Mouse (Mus musculus): ENCODE data around the gene Txnrd1.

Txnrd1 gene

DNA sequence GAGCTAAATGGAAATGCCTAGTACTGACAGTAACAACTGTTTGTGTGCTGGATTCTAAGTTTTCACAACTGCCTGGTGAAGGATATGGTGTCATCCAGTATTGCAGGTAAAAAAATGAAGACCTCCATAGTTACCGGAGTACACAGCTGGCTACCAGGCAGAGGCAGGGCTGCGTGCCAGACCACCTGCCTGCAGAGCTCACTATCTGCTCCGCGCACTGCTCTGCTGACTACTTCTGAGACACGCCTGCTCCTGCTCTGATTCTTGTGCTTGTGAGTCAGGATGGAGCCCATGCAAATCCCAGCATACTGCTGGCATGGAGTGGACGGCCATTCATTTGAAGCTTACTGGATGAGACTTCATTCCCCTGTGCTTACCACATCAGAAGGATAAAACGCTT lies 30.1 kb downstream of the Txnrd1 start:
- DNase-seq (ENCODE audit: low spot score in 2 of 2): no peak

DNA sequence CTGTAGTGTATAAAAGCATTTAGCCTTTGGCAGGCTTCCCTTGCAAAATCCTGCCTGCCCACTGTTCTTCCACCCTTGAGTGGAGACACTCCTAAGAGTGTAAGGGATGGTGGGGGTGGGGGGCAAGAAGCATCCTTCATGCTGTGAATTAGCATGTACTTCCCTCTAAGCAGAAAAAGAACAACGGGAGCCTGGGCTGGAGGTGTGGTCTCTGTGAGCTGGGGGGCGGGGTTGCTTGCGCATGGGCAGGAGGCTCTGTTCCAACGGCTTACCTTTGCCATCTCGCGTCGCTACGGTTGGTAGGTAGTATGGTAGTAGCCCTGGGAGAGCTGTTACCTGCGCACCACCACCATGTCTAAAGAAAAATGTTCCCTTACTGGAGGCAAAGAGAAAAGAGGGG lies 32.6 kb downstream of the Txnrd1 start, which contains the start of gene Eid3:
Gene Eid3, plus strand, starts transcription at position 271 of the 400 bp plus-strand sequence.
- DNase-seq (ENCODE audit: low spot score in 2 of 2): no peak

DNA sequence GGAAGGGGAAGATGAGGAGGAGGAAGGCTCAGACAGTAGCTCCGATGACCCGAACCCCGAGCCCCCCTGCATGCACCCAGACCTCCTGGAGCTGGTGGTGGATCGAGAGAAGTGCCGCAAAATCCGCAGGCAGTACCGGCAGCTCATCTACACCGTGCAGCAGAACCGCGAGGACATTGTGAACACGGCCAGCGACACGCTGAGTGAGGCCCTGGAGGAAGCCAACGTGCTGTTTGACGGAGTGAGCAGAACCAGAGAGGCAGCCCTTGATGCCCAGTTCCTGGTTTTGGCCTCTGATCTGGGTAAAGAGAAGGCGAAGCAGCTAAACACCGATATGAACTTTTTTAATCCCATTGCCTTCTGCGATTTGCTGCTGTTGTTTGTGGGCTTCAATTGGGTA lies 33.1 kb downstream of the Txnrd1 start:
- no peak for DNase-seq (ENCODE audit: low spot score in 2 of 2)

DNA sequence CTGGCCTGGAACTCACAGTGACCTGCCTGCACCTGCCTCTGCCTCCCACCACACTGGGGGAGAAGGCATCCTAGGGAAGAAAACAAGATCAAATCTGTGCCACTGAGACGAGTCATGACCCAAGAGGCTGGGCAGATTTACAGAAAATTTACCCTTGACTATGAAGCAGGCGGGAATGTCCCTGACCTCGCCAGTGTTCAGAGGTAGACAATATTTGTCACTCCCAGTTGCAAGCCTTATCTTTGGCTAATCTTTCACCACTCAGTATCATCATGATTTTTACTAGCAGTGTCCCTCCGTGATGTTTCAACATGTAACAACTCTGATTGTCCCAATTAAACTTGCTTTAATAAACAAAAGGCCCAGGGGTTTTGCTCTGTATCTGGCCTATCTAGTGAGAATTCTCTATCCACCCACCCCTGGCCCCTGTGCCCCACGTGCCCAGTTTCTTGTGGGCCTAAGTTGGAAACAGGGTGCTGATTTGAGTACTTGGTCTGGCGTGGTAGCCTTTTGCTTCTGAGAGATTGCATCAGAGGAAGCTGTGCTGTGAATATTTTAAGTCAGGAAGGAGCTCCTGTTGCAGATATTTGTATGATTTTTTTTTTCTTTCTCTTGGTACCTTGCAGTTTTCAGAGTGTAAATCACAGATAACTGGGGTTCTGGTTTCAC lies 34.8 kb downstream of the Txnrd1 start:
- DNase-seq (ENCODE audit: low spot score in 2 of 2): no peak

DNA sequence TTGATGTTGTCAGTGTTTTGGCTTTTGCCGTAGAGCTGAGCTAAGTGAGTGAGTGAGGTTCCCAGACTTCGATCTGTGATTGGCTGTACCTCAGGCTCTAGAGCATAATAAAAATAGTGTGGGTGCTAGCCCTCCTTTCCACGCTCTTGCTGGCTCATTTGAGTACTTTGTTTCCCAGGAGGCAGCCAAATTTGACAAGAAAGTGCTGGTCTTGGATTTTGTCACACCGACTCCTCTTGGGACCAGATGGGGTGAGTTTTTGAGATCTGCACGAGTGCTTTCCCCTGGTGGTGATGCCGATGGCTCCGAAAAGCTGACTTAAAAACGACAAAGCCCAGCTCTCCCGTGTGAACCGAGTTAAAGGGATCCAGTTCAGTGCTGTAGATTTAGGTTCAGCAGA lies 41.7 kb downstream of the Txnrd1 start:
- no peak for DNase-seq (ENCODE audit: low spot score in 2 of 2)

DNA sequence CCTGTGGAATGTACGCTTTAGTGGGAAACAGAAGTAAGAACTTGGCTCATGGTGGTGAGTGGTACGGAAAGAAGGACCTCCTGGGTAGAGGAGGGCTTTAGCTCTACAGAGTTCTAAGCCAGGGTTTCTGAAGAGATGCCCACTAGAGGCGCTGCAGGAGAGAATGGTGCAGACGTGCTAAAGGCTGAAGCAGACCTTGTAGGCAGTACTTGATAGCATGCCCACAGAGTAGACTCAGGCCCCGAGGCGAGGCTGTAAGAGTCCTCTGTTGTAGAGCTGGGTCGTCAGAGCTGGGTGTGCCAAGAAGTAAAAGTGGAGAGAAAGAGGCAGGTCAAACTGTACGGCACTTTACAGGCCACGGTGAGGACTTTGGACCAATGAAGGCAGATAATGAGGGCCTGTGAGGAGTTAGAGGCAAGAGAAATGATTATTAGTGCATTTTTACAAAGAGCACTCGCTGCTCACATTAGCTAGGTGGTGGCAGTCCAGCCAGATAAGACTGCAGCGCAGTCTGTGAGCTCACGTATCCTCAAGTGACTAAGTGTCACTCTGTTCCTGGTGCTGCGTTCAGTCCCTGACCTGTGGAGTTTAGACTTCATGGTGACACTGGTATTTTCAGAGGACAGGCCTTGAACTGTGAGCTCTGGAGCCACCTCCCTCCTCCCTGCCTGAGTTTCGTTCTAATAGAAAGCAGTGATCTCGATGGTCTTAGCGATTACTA lies 42.5 kb downstream of the Txnrd1 start:
- no peak for DNase-seq (ENCODE audit: low spot score in 2 of 2)

DNA sequence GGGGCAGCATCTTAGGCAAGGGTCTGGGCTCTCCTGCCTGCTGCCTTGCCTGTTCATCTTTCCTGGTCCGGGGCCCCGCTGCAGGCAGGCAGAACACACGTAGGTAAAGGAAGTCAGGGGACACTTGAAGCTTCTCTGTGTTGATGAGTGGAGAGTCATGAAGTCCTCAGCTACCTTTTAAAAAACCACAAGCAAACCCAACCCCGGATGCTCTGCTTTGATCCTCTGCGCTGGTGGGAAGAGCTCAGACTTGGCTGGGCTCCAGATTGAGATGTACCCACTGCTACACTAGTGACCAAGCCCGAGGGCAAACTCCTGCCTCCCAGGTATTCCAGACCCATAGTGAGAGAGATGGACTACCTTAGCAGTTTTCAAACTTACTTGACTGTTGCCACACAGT lies 53.6 kb downstream of the Txnrd1 start:
- no peak for DNase-seq (ENCODE audit: low spot score in 2 of 2)

DNA sequence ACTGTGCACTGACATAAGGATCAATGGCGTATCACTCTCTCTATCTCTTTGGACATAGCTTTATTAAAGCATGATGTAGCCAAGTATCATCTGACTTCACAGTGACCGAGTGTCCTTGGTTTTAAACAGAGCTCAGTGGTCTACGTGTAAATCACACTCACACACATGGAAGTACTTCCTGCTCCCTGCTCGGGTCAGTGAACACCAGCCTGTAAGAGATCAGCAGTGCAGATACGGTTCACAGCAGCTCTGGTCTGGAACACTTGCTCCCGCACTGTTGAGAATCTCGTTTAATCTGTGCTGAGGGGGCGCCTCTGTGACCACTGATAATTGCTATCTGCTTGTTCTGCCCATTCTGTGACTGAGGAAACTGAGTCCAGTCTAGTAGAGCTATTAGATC lies 54.8 kb downstream of the Txnrd1 start:
- DNase-seq (ENCODE audit: low spot score in 2 of 2): no peak

DNA sequence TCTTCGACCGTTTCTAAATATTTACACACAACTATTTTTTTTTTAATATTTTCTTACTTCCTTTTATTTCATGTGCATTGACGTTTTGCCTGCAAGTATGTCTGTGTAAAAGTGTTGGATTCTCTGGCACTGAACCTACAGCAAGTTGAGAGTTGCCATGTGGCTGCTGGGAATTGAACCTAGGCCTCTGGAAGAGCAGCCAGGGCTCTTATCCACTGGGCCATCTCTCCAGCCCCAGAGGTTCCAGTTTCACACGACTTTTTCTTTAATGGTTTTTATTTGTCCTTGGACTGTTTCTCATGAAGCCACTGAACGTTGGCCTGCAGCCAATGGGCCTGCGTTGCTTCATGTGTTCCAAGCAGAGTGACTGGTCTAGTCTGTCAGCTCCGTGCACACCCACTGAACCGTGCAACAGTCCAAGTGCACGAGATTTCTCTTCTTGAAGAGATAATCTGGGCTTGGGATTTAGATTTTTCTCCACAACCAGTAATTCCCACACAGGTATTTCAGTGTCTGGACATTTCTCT lies 55.8 kb downstream of the Txnrd1 start:
- DNase-seq (ENCODE audit: low spot score in 2 of 2): no peak

DNA sequence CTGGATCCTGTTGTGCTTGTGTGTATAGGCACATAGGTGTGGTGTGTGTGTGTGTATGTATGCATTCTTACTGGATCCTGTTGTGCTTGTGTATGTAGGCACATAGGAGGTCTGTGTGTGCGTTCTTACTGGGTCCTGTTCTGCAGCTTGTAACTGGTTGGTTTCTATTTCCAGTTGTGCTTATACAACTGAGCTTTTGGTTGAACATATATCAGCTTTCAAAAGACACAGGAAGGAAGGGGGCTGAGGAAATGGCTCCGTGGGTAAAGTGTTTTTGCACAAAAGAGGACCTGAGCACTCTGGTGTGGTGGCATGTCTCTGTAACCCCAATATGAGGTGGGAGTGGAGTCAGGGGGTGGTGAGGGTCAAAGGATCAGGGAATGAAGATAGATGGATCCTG lies 57.2 kb downstream of the Txnrd1 start:
- DNase-seq (ENCODE audit: low spot score in 2 of 2): no peak

DNA sequence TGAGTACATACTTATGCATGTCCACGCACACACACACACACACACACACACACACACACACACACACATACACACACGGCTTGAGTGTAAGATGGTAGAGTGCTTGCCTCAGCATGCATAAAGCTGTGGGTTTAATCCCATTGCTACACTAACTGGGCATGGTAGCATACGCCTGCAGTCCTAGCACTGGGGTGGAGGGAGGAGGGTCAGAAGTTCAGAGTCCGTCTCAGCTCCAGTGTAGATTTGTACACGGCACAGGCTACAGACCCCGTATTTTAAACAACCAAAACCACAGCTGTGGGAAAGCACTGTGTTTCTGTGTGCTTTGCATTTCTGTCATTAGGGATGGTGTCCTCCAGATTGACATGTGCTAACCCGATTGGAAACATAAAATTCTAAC lies 57.7 kb downstream of the Txnrd1 start:
- DNase-seq (ENCODE audit: low spot score in 2 of 2): no peak

DNA sequence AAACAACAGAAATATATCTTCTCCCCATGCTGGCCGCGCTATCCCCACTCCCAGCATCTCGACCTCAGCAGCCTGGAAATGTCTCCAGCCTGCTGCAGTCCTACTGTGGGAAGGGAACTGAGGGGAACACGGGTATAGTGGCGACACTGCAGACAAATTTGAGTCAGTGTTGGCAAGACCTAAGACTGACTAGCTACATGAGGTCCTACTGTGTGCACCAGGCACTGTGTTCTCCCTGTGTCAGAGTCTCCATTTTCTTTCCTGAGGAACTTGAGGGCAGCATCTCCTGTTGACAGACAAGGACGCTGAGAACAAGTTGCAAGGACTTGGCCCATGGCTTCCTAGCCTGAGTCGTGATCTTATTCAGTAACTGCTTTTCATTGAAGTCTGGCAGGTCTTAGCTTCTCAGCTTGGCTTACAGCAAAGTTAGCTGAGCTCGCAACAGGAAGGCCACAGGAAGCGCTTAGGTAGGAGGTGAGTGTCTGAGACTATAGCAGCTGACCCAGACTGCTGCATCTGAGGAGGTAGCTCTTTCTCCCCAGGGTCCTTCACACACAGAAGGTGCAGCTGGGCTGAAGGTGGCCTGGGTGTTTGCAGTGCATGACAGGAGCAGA lies 58.8 kb downstream of the Txnrd1 start:
- DNase-seq (ENCODE audit: low spot score in 2 of 2): no peak

DNA sequence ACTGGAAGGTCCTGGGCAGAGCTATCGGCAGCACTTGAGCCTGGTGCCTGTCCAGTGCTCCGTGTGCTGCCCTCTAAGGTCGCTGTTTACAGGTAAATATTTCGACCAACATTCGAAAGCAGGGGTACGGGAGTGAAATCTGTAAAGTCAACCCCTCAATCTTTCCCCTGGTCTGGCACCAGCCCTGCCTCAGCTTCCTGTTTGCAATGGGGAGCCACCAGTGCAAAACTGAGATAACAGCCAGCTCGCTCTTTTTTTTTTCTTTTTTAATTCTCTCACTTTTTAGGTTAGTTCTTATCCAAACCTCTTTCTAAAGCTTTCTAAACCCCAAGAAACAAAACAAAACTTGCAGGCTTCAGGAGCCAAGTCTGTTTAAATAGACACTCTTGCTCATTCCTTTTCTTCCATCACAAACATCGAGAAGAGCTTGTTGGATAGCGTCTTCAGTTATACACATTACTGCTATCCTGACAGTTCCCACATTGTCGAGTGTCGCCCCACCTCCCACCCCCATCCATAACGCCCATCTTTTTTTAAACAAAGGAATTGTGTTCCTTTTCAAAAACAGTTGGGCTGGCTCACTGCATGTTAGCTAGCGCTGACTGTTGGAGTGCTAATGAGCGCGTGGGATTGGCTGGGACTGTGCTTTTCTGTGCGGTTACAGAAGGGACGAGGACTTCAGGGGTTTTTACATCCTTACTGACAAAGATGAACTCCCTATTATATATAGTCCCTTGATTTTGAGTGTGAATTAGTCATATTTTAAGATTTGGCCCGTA lies 60.3 kb downstream of the Txnrd1 start:
- no peak for DNase-seq (ENCODE audit: low spot score in 2 of 2)

DNA sequence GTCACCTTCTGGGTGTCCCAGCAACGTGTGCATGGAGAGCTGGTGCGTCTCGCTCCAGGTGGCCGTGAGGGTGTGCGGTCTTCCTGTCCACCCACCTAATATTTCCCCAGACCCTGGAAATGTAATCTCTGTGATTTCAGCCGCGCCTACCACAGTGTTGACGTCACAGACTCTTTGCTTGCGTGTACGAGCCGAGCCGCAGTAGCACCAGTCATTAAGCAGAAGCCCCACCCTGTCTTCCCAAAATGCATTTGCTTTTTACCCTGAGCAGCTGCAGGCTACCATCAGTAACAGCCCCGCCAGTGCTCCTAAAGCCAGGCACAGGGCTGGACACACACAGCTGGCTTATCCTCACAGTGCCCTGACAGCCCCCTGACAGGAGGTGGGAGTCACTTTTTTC lies 64.2 kb downstream of the Txnrd1 start:
- no peak for DNase-seq (ENCODE audit: low spot score in 2 of 2)

DNA sequence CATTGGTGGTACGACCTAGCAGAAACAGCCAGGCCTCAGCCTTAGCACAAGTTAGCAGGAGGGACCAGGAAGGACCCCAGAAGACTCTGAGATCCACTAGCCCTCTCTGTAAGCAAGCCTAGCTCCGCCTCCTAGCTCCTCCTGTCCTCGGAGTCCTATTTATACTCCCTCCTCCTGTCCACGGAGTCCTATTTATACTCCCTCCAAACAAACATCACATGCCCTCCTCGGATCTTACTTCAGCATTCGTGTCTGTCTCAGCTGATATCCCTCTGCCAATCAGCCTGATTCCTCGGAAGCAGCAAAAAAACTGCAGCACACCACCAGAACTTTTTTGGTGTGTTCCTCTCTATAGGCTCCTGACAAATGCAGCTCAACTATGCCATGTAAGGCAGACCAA lies 65.1 kb downstream of the Txnrd1 start:
- no peak for DNase-seq (ENCODE audit: low spot score in 2 of 2)

DNA sequence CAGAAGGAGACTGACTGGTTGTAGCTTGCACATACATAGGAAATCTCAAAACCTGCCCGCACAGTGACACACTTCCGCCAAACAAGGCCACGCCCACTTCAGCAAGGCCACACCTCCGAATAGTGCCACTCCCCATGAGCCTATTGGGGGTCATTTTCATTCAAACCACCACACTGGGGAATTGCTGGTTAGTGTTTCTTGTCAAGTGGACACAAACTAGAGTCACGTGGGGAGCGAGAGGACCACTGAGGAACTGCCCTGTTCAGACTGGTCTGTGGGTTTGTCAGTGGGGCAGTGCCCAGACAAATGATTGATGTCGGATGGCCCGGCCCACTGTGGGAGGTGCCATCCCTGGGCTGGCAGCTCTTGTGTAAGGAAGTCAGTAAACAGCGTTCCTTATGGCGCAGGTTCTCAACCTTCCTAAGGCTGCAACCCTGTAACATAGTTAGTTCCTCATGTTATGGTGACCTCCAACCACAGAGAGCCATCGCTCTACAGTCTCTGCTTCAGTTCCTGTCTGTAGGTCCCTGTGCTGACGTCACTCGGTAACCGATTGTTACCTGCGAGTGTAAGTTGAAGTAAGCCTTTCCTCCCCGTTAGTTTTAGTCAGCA lies 66.2 kb downstream of the Txnrd1 start:
- DNase-seq (ENCODE audit: low spot score in 2 of 2): no peak

DNA sequence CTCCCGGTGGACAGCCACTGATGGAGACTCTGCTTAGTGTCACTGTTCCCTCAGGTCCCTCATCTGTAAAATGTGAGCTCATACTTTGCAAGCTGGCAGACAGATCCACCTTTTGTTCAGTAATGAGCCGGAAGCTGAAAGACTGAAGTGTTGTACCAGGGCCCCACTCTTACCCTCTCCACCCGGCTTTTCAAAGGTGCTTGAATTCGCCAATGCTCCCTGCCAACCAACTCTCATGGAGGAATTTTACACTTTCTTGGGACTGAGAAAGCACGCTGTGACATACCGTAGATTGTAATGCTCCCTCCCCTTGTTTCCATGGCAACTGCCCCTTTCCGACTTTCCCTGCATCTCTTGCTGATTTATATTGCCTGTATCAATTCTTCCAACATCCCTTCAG lies 66.8 kb downstream of the Txnrd1 start:
- no peak for DNase-seq (ENCODE audit: low spot score in 2 of 2)

DNA sequence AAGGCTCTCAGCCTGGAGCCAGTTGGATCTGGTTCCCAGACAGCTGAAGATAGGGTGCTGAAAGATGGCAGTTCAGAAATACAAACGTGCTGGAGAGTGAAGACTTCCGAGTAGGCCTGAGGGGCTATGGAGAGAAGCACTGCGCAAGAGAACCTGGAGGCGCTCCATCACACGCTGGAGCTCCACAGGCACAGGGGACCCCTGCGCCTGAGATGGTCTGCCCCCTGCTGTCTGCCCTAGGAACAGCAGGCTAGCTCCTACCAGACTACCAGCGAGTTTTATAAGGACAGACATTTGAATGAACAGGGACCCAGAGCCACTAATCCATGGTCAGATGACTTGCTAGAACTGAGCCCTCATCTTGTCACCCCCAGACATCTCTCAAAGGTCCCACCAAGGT lies 67.7 kb downstream of the Txnrd1 start:
- peak; percentile 71 to 84 for DNase-seq (ENCODE audit: low spot score in 2 of 2)

DNA sequence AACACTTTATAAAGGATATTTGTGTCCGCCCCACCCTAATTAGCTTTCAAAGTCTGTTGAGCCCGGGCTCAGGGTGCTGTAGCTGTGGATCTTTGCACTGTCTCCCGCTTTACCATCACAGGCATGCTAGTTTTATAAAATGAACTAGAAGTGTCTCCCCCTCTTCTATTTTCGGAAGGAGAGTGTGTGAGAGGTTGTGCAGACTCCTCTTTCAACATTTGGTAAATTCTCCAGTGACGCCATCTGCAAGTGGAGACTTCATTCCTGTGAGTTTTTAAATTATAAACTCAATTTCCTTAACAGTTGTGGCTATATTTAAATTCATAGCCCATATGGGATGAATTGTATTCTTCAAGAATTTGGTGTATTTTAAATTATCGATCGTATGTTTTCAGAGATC lies 74.8 kb downstream of the Txnrd1 start:
- no peak for DNase-seq (ENCODE audit: low spot score in 2 of 2)

DNA sequence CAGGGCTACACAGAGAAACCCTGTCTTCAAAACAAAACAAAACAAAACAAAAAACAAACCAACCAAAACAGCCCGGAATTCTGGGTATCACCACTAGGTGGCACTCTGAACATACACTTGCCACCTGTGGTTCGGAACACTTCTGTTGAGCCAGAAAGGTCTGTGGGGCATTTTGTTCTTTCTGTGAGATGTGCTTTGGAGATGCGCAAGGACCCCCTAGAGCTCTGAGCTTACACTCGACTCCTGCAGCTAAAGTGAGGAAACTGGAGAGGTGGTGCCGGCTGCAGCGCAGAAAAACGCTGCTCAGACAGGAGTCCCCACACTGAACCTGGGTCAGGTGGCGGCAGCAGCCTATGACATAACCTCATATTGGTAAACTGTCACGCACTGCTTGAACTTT lies 75.6 kb downstream of the Txnrd1 start:
- peak in 1 of 2 experiments; percentile 61 for DNase-seq (ENCODE audit: low spot score in 2 of 2)

DNA sequence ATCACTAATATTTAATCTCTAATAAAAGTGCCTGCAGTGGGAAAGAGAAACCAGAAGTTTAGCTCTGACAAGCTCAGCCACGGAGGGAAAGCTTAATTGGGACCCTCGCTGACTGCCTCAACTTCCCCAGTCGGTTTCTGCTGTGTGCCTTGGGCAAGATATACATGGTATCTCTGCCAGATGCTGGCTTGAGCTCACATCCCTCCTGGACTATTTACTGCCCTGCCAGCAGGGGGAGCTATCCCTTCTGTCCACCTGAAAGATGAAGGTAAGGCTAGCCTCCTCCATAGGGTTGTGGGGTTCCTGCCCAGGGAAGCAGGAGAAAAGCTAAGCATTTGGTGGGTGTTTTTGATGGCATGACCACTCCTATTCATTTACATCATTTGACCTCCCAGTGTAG lies 76.4 kb downstream of the Txnrd1 start:
- peak in 1 of 2 experiments; percentile 44 for DNase-seq (ENCODE audit: low spot score in 2 of 2)

DNA sequence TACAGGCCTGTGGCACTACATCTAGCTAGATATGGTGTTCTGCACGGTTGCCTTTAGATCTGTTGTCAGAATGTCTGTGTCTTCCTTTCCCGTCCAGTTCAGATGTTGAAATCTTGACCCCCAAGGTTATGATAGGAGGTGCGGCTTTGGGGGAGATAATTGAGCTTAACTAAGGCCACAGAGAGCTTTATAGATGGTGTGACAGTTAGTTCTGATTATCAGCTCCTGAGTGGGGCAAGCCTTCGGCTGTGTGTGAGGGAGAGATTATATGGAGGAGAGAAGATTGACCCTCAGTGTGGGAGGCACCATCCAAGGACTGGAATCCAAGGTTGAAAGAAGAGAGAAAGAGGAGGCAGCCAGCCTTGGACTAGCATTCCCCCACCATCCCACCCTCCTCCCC lies 79.5 kb downstream of the Txnrd1 start:
- no peak for DNase-seq (ENCODE audit: low spot score in 2 of 2)

All from spleen, postnatal 14 days (tissue).